Mouse (Mus musculus) heart, postnatal 0 days (tissue): ENCODE results near the gene Msmp. TPM values are rescaled to one million over a fixed set of nuclear protein-coding genes. Genes with fewer than 3 reads are reported as not detected.
A peak's percentile ranks its signal among the peaks of the same experiment; 100 is the strongest.

Experiments
- ATAC-seq: fragments of 200-750 bp; cut with Nextera tagmentation; 2 replicates; pipeline ENCODE4 v1.8.0; 2017; ENCODE audit warnings: low read depth, moderate number of reproducible peaks, moderate library complexity; ENCODE audit not compliant: insufficient read depth
- DNase-seq: peaks from one replicate; pipeline ENCODE4 v3.0.0-alpha.2; 2016; ENCODE audit warnings: low spot score
- H3K27ac ChIP-seq: fragments of 300-500 bp; sonication (generic); 2 replicates; pipeline ENCODE4 v1.5.1; 2014; ENCODE audit warnings: low read depth, mild to moderate bottlenecking
- H3K27me3 ChIP-seq: fragments of 300-500 bp; sonication (generic); 2 replicates; pipeline ENCODE4 v1.6.1; 2014; ENCODE audit warnings: low read length, mixed read lengths; ENCODE audit not compliant: control insufficient read depth, insufficient read depth
- H3K36me3 ChIP-seq: fragments of 300-500 bp; sonication (generic); replicated peaks from 2 replicates; pipeline ENCODE4 v1.6.1; 2014; ENCODE audit warnings: low read length, mixed read lengths; ENCODE audit not compliant: control insufficient read depth, insufficient read depth
- H3K4me1 ChIP-seq: fragments of 300-500 bp; sonication (generic); 2 replicates; pipeline ENCODE4 v1.6.1; 2014; ENCODE audit warnings: antibody characterized with exemption; ENCODE audit not compliant: control insufficient read depth, insufficient read depth
- H3K4me2 ChIP-seq: fragments of 300-500 bp; sonication (generic); 2 replicates; pipeline ENCODE4 v1.6.1; 2014; ENCODE audit warnings: low read depth, mild to moderate bottlenecking, low read length, moderate library complexity
- H3K4me3 ChIP-seq: fragments of 300-500 bp; sonication (generic); 2 replicates; pipeline ENCODE4 v1.5.1; 2014; ENCODE audit warnings: low read depth, low read length
- H3K9ac ChIP-seq: fragments of 300-500 bp; sonication (generic); replicated peaks from 2 replicates; pipeline ENCODE4 v1.6.1; 2014; ENCODE audit warnings: low read depth, low read length, mixed read lengths
- H3K9me3 ChIP-seq: fragments of 300-500 bp; sonication (generic); replicated peaks from 2 replicates; pipeline ENCODE4 v1.6.1; 2016; ENCODE audit warnings: low read length; ENCODE audit not compliant: control insufficient read depth
- CTCF ChIP-seq: IDR thresholded peaks from 2 replicates; pipeline ENCODE4 v1.5.1; 2016; ENCODE audit warnings: antibody characterized with exemption, control low read depth, low read depth
- EP300 ChIP-seq: IDR thresholded peaks from 2 replicates; pipeline ENCODE4 v1.6.1; 2016; ENCODE audit warnings: antibody characterized with exemption, low read depth
- WGBS: fragments of 180-500 bp; shearing (Covaris S2); extraction: QIAGEN DNeasy Blood & Tissue Kit; methylation state at CpG from one replicate; pipeline ENCODE4 v1.1.7; 2014; 5-methylcytosine and 5-hydroxymethylcytosine counted together
- polyA plus RNA-seq: library from polyadenylated mRNA; unstranded; fragments of >200 nt; fragmentation: Nextera tagmentation; extraction: Ambion mirVana; gene quantifications from 2 replicates; pipeline ENCODE4 v1.2.1, GENCODE M21; 2015
- total RNA-seq: library from RNA; depleted of rRNA; stranded (reverse); fragments of >200 nt; gene quantifications from 2 replicates; pipeline ENCODE4 v1.2.3, GENCODE M21; 2014; ENCODE audit warnings: low replicate concordance

The Msmp gene
- total and polyA plus RNA-seq, 2 experiments from 2014 or later: not detected

GRCm38 (mm10) chr4:43613060-43613730 lies 28.9 kb upstream of the Msmp start:
- H3K36me3 ChIP-seq: no peaks in the 10 kb centered on the region
- no peak overlapping the region for H3K9ac ChIP-seq
- ATAC-seq (no peak), DNase-seq (peak; percentile 24)
- H3K27ac ChIP-seq: no peak overlapping the region
- H3K4me2 ChIP-seq: no peak overlapping the region
- H3K27me3 ChIP-seq: no peaks in the 10 kb centered on the region
- 57% methylated on average over 3 of the region's 3 CpGs for WGBS
- no peaks in the 10 kb centered on the region for H3K4me1 ChIP-seq
- TF ChIP-seq CTCF: no peak
- TF ChIP-seq EP300: no peak
- H3K4me3 ChIP-seq: no peak overlapping the region
- H3K9me3 ChIP-seq: no peaks in the 10 kb centered on the region

DNA sequence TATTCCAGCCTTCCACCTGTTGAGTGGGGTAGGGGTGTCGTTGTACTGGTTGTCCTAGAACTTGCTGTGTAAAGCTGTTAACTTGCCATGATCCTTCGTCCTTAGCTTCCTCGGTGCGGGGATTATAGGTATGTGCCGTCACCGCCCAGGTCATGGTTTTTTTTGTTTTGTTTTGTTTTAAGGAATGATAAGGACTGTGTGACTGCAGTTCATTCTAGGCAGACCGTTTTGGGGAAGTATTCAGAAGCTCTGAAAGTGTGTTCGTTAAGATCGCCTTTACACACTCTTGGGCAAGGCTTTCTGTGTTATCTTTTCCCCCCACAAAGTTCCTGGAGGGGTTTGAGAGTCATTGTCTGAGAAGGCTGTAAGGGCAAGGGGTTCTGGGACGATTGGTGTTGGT lies 28.2 kb upstream of the Msmp start:
- ATAC-seq (no peak), DNase-seq (no peak)
- 50% methylated on average over 10 of the region's 10 CpGs for WGBS
- no peaks in the 10 kb centered on the region for H3K4me1 ChIP-seq
- no peak overlapping the region for H3K4me3 ChIP-seq
- no peak overlapping the region for H3K4me2 ChIP-seq
- H3K27me3 ChIP-seq: no peaks in the 10 kb centered on the region
- H3K36me3 ChIP-seq: no peaks in the 10 kb centered on the region
- no peak overlapping the region for H3K27ac ChIP-seq
- TF ChIP-seq CTCF (no peak), EP300 (no peak)
- no peak overlapping the region for H3K9ac ChIP-seq
- no peaks in the 10 kb centered on the region for H3K9me3 ChIP-seq

GRCm38 (mm10) chr4:43604751-43605685 lies 20.7 kb upstream of the Msmp start:
- H3K27me3 ChIP-seq: no peaks in the 10 kb centered on the region
- WGBS: 38% methylated on average over 9 of the region's 9 CpGs
- no peak overlapping the region for H3K27ac ChIP-seq
- no peak overlapping the region for H3K4me2 ChIP-seq
- H3K9me3 ChIP-seq: no peaks in the 10 kb centered on the region
- no peaks in the 10 kb centered on the region for H3K36me3 ChIP-seq
- no peak for TF ChIP-seq EP300
- TF ChIP-seq CTCF: no peak
- no peak overlapping the region for H3K9ac ChIP-seq
- H3K4me1 ChIP-seq: no peaks in the 10 kb centered on the region
- DNase-seq (no peak), ATAC-seq (no peak)
- H3K4me3 ChIP-seq: no peak overlapping the region

- 59% methylated on average over 3 of the region's 3 CpGs for WGBS
- no peak overlapping the region for H3K4me2 ChIP-seq
- no peak overlapping the region for H3K4me3 ChIP-seq
- H3K9ac ChIP-seq: no peak overlapping the region
- H3K27me3 ChIP-seq: no peaks in the 10 kb centered on the region
- DNase-seq (no peak), ATAC-seq (no peak)
- no peaks in the 10 kb centered on the region for H3K9me3 ChIP-seq
- H3K4me1 ChIP-seq: no peaks in the 10 kb centered on the region
- no peaks in the 10 kb centered on the region for H3K36me3 ChIP-seq
- no peak overlapping the region for H3K27ac ChIP-seq
- TF ChIP-seq CTCF: no peak
- no peak for TF ChIP-seq EP300
Observed at GRCm38 (mm10) chr4:43604099-43604498, 19.8 kb upstream of the Msmp start.

- H3K4me1 ChIP-seq: no peaks in the 10 kb centered on the region
- H3K9ac ChIP-seq: no peak overlapping the region
- no peak overlapping the region for H3K4me3 ChIP-seq
- TF ChIP-seq EP300 (no peak), CTCF (no peak)
- no peaks in the 10 kb centered on the region for H3K9me3 ChIP-seq
- H3K27me3 ChIP-seq: no peaks in the 10 kb centered on the region
- ATAC-seq: no peak
- no peaks in the 10 kb centered on the region for H3K36me3 ChIP-seq
- DNase-seq: no peak
- 67% methylated on average over 9 of the region's 9 CpGs for WGBS
- H3K4me2 ChIP-seq: no peak overlapping the region
- H3K27ac ChIP-seq: no peak overlapping the region
Observed at GRCm38 (mm10) chr4:43600195-43600934, 16.1 kb upstream of the Msmp start.
